Mouse (Mus musculus): ENCODE data around the gene Men1. TPM values are rescaled to one million over a fixed set of nuclear protein-coding genes. Genes with fewer than 3 reads are reported as not detected.

Men1 gene
- polyA plus RNA-seq, 1 experiment from 2014 or later = 46.9 TPM

GRCm38 (mm10) chr19:6340524-6341452, 6.0 kb downstream of the Men1 start, which contains the start of gene Map4k2:
Gene Map4k2 (plus strand): TSS chr19:6341135.
- Histone ChIP-seq H3K4me2 (peak within 1 kb of the TSS; percentile 97), H3K4me3 (peak within 1 kb of the TSS; percentile 75), H3K4me1 (peaks cover 51% of the 10 kb centered on the region), H3K9ac (peak within 1 kb of the TSS; percentile 90), H3K36me3 (peaks cover 59% of the 10 kb centered on the region), H3K9me3 (no peaks in the 10 kb centered on the region), H3K27ac (replicated peaks) (peak within 1 kb of the TSS; percentile 73), H3K27me3 (replicated peaks) (no peaks in the 10 kb centered on the region)
- ATAC-seq (ENCODE audit: extremely low read depth, insufficient number of reproducible peaks, low FRiP score, low TSS enrichment) = peak; percentile 89
- WGBS = 4% methylated on average over 64 of the region's 72 CpGs

- Histone ChIP-seq H3K36me3 (peaks cover 66% of the 10 kb centered on the region), H3K4me3 (peak overlapping the region; percentile 75), H3K9me3 (no peaks in the 10 kb centered on the region), H3K4me2 (peak overlapping the region; percentile 97), H3K4me1 (peaks cover 46% of the 10 kb centered on the region), H3K27me3 (replicated peaks) (no peaks in the 10 kb centered on the region), H3K27ac (replicated peaks) (peak overlapping the region; percentile 73), H3K9ac (peak overlapping the region; percentile 90)
- ATAC-seq (ENCODE audit: extremely low read depth, insufficient number of reproducible peaks, low FRiP score, low TSS enrichment) = peak; percentile 33; the same call in 1 of the 2 replicates
- 9% methylated on average over 23 of the region's 23 CpGs for WGBS
Observed at GRCm38 (mm10) chr19:6341453-6342077, 6.8 kb downstream of the Men1 start.

- Histone ChIP-seq H3K27me3 (replicated peaks) (no peaks in the 10 kb centered on the region), H3K4me3 (peak overlapping the region; percentile 75), H3K4me2 (peak overlapping the region; percentile 97), H3K4me1 (peaks cover 37% of the 10 kb centered on the region), H3K27ac (replicated peaks) (0 out of 2 replicates have a peak overlapping the region, but pooled peaks have one; percentile 73), H3K9ac (peak overlapping the region; percentile 90), H3K9me3 (no peaks in the 10 kb centered on the region), H3K36me3 (peaks cover 66% of the 10 kb centered on the region)
- 71% methylated on average over 5 of the region's 5 CpGs for WGBS
- no peak for ATAC-seq (ENCODE audit: extremely low read depth, insufficient number of reproducible peaks, low FRiP score, low TSS enrichment)
Observed at GRCm38 (mm10) chr19:6342276-6342933, 7.6 kb downstream of the Men1 start.

GRCm38 (mm10) chr19:6343066-6343925, 8.5 kb downstream of the Men1 start:
- Histone ChIP-seq H3K9ac (no peak overlapping the region), H3K4me1 (peaks cover 43% of the 10 kb centered on the region), H3K4me2 (peak overlapping the region; percentile 97), H3K4me3 (no peak overlapping the region), H3K27me3 (replicated peaks) (no peaks in the 10 kb centered on the region), H3K36me3 (peaks cover 66% of the 10 kb centered on the region), H3K9me3 (no peaks in the 10 kb centered on the region), H3K27ac (replicated peaks) (no peak overlapping the region)
- WGBS = 74% methylated on average over 19 of the region's 19 CpGs
- no peak for ATAC-seq (ENCODE audit: extremely low read depth, insufficient number of reproducible peaks, low FRiP score, low TSS enrichment)

- no peak for ATAC-seq (ENCODE audit: extremely low read depth, insufficient number of reproducible peaks, low FRiP score, low TSS enrichment)
- Histone ChIP-seq H3K4me3 (no peak overlapping the region), H3K27ac (replicated peaks) (no peak overlapping the region), H3K4me1 (peaks cover 50% of the 10 kb centered on the region), H3K27me3 (replicated peaks) (no peaks in the 10 kb centered on the region), H3K9ac (no peak overlapping the region), H3K4me2 (no peak overlapping the region), H3K36me3 (peaks cover 60% of the 10 kb centered on the region), H3K9me3 (no peaks in the 10 kb centered on the region)
- WGBS = 86% methylated on average over 5 of the region's 5 CpGs
Observed at GRCm38 (mm10) chr19:6343996-6344395, 9.2 kb downstream of the Men1 start.

GRCm38 (mm10) chr19:6346023-6346422, 11.2 kb downstream of the Men1 start:
- H3K4me2 ChIP-seq = no peak overlapping the region
- H3K4me1 ChIP-seq = peaks cover 43% of the 10 kb centered on the region
- 91% methylated on average over 5 of the region's 5 CpGs for WGBS

GRCm38 (mm10) chr19:6346661-6347060, 11.9 kb downstream of the Men1 start:
- Histone ChIP-seq H3K4me3 (no peak overlapping the region), H3K27ac (replicated peaks) (no peak overlapping the region), H3K36me3 (peaks cover 46% of the 10 kb centered on the region), H3K4me2 (no peak overlapping the region), H3K9ac (no peak overlapping the region), H3K9me3 (no peaks in the 10 kb centered on the region), H3K4me1 (peaks cover 45% of the 10 kb centered on the region), H3K27me3 (replicated peaks) (no peaks in the 10 kb centered on the region)
- ATAC-seq (ENCODE audit: extremely low read depth, insufficient number of reproducible peaks, low FRiP score, low TSS enrichment) = no peak
- WGBS = 78% methylated on average over 10 of the region's 10 CpGs

More at GRCm38 (mm10) chr19:6346023-6346422, 11.2 kb downstream of the Men1 start:
- no peak overlapping the region for H3K9ac ChIP-seq
- H3K9me3 ChIP-seq = no peaks in the 10 kb centered on the region
- H3K36me3 ChIP-seq = peaks cover 46% of the 10 kb centered on the region
- no peak overlapping the region for H3K27ac ChIP-seq (replicated peaks)
- H3K4me3 ChIP-seq = no peak overlapping the region
- H3K27me3 ChIP-seq (replicated peaks) = no peaks in the 10 kb centered on the region
- ATAC-seq (ENCODE audit: extremely low read depth, insufficient number of reproducible peaks, low FRiP score, low TSS enrichment) = no peak

GRCm38 (mm10) chr19:6347615-6348014, 12.8 kb downstream of the Men1 start:
- ATAC-seq (ENCODE audit: extremely low read depth, insufficient number of reproducible peaks, low FRiP score, low TSS enrichment) = no peak
- H3K4me1 ChIP-seq = peaks cover 38% of the 10 kb centered on the region
- H3K27ac ChIP-seq (replicated peaks) = no peak overlapping the region
- H3K4me3 ChIP-seq = no peak overlapping the region
- WGBS = 94% methylated on average over 4 of the region's 4 CpGs
- H3K27me3 ChIP-seq (replicated peaks) = no peaks in the 10 kb centered on the region
- H3K4me2 ChIP-seq = no peak overlapping the region
- no peaks in the 10 kb centered on the region for H3K9me3 ChIP-seq
- peaks cover 49% of the 10 kb centered on the region for H3K36me3 ChIP-seq
- no peak overlapping the region for H3K9ac ChIP-seq

- WGBS = 32% methylated on average over 9 of the region's 9 CpGs
- H3K9me3 ChIP-seq = no peaks in the 10 kb centered on the region
- H3K4me3 ChIP-seq = no peak overlapping the region
- peak overlapping the region; percentile 51; the same call in 1 of the 2 replicates for H3K9ac ChIP-seq
- H3K36me3 ChIP-seq = peaks cover 59% of the 10 kb centered on the region
- H3K27me3 ChIP-seq (replicated peaks) = no peaks in the 10 kb centered on the region
- no peak overlapping the region for H3K4me2 ChIP-seq
- ATAC-seq (ENCODE audit: extremely low read depth, insufficient number of reproducible peaks, low FRiP score, low TSS enrichment) = no peak
- H3K27ac ChIP-seq (replicated peaks) = peak overlapping the region; percentile 61
- peaks cover 41% of the 10 kb centered on the region for H3K4me1 ChIP-seq
Observed at GRCm38 (mm10) chr19:6348717-6349116, 13.9 kb downstream of the Men1 start.

GRCm38 (mm10) chr19:6349215-6349983, 14.6 kb downstream of the Men1 start:
- Histone ChIP-seq H3K4me1 (peaks cover 45% of the 10 kb centered on the region), H3K27me3 (replicated peaks) (no peaks in the 10 kb centered on the region), H3K4me2 (no peak overlapping the region), H3K4me3 (no peak overlapping the region), H3K9me3 (no peaks in the 10 kb centered on the region), H3K27ac (replicated peaks) (peak overlapping the region; percentile 61), H3K9ac (0 out of 2 replicates have a peak overlapping the region, but pooled peaks have one; percentile 51), H3K36me3 (peaks cover 59% of the 10 kb centered on the region)
- ATAC-seq (ENCODE audit: extremely low read depth, insufficient number of reproducible peaks, low FRiP score, low TSS enrichment) = peak; percentile 23; the same call in 1 of the 2 replicates
- WGBS = 30% methylated on average over 14 of the region's 14 CpGs

All from heart, embryonic 13.5 days (tissue).